Mouse (Mus musculus) bone marrow, adult 2 months (tissue): ENCODE measurements around the gene Hdhd3. TPM values are rescaled to one million over a fixed set of nuclear protein-coding genes. Genes with fewer than 3 reads are reported as not detected.
A peak's percentile ranks its signal among the peaks of the same experiment; 100 is the strongest.

Source experiments
- H3K27ac ChIP-seq: fragments of 200-500 bp; 2 replicates; pipeline ENCODE4 v1.5.1; 2012; ENCODE audit warnings: low read depth, mild to moderate bottlenecking, control low read depth, inconsistent platforms, low read length; ENCODE audit not compliant: control insufficient read depth, poor library complexity, insufficient read depth
- H3K4me1 ChIP-seq: fragments of 200-500 bp; 2 replicates; pipeline ENCODE4 v1.6.1; 2011; ENCODE audit warnings: low read length; ENCODE audit not compliant: control insufficient read depth, insufficient read depth
- H3K4me3 ChIP-seq: fragments of 200-500 bp; replicated peaks from 2 replicates; pipeline ENCODE3; 2011; ENCODE audit warnings: mild to moderate bottlenecking, low read depth, low read length, control low read depth; ENCODE audit not compliant: control insufficient read depth
- CTCF ChIP-seq: fragments of 200-500 bp; IDR thresholded peaks from 2 replicates; pipeline ENCODE4 v1.5.1; 2011; ENCODE audit warnings: low read length, control low read depth; ENCODE audit not compliant: control insufficient read depth, insufficient read depth
- POLR2A ChIP-seq: fragments of 200-500 bp; IDR thresholded peaks from 2 replicates; pipeline ENCODE4 v1.6.1; 2011; ENCODE audit warnings: low read depth, mild to moderate bottlenecking, control low read depth, low read length, borderline replicate concordance; ENCODE audit not compliant: control insufficient read depth
- WGBS: fragments of 180-500 bp; shearing (Covaris S2); methylation state at CpG from one replicate; pipeline ENCODE4 v1.1.7; 2018; 5-methylcytosine and 5-hydroxymethylcytosine counted together
- polyA plus RNA-seq: library from polyadenylated mRNA; stranded (reverse); fragments of >200 nt; gene quantifications from 2 replicates; pipeline ENCODE4 v1.2.4, GENCODE M21; 2011; ENCODE audit warnings: low replicate concordance; ENCODE audit not compliant: missing spikeins, insufficient read depth, insufficient read length

Gene Hdhd3
- polyA plus RNA-seq, 1 experiment: not detected

GRCm38 (mm10) chr4:62517046-62517445 lies 13.8 kb upstream of the Hdhd3 start:
- Histone ChIP-seq H3K4me3 (peak overlapping the region; percentile 18), H3K27ac (peak overlapping the region; percentile 78), H3K4me1 (peaks cover 2% of the 10 kb centered on the region)
- WGBS: 31% methylated on average over 8 of the region's 8 CpGs
- TF ChIP-seq CTCF (no peak), POLR2A (no peak)

GRCm38 (mm10) chr4:62516579-62516978 lies 13.3 kb upstream of the Hdhd3 start:
- 52% methylated on average over 1 of the region's 1 CpGs for WGBS
- peaks cover 2% of the 10 kb centered on the region for H3K4me1 ChIP-seq
- TF ChIP-seq POLR2A (peak; percentile 54; the same call in 1 of the 2 replicates), CTCF (no peak)

GRCm38 (mm10) chr4:62516079-62516478 lies 12.8 kb upstream of the Hdhd3 start:
- H3K4me1 ChIP-seq: peaks cover 2% of the 10 kb centered on the region

More at GRCm38 (mm10) chr4:62516579-62516978, 13.3 kb upstream of the Hdhd3 start:
- H3K4me3 ChIP-seq: peak overlapping the region; percentile 90
- H3K27ac ChIP-seq: peak overlapping the region; percentile 40

DNA sequence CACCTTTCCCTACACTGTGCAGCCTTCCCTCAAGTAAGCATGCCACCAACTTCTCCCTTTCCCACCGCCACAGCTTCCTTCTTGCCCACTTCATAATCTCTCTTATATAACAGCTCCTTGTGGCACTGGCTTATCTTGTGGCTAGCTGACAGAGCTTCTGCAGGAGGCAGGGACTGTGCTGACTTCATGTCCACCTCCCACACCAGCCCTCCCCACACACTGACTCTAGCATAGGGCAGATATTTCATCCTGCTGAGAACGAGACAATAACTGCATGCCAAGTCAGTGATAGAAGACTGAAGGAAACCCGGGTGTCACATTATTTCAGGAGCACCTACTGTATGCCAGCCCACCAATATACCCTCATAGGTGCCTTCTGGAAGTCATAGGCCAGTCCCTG lies 12.2 kb upstream of the Hdhd3 start:
- Histone ChIP-seq H3K4me1 (peaks cover 2% of the 10 kb centered on the region), H3K27ac (peak overlapping the region; percentile 85), H3K4me3 (peak overlapping the region; percentile 90)
- 19% methylated on average over 3 of the region's 3 CpGs for WGBS
- TF ChIP-seq POLR2A: no peak
- TF ChIP-seq CTCF: no peak

More at GRCm38 (mm10) chr4:62516079-62516478, 12.8 kb upstream of the Hdhd3 start:
- peak overlapping the region; percentile 85 for H3K27ac ChIP-seq
- WGBS: 35% methylated on average over 2 of the region's 2 CpGs
- TF ChIP-seq CTCF: no peak
- TF ChIP-seq POLR2A: peak; percentile 29; the same call in 1 of the 2 replicates
- peak overlapping the region; percentile 90 for H3K4me3 ChIP-seq

- Histone ChIP-seq H3K4me3 (peak overlapping the region; percentile 90), H3K4me1 (peaks cover 2% of the 10 kb centered on the region), H3K27ac (peak overlapping the region; percentile 85)
- WGBS: 63% methylated on average over 7 of the region's 7 CpGs
- no peak for TF ChIP-seq CTCF
- TF ChIP-seq POLR2A: no peak
These were observed 11.7 kb upstream of the Hdhd3 start for GRCm38 (mm10) chr4:62514995-62515394.

- Histone ChIP-seq H3K27ac (no peak overlapping the region), H3K4me3 (peak overlapping the region; percentile 14), H3K4me1 (peaks cover 2% of the 10 kb centered on the region)
- TF ChIP-seq POLR2A (no peak), CTCF (no peak)
- 72% methylated on average over 11 of the region's 11 CpGs for WGBS
These were observed 10.8 kb upstream of the Hdhd3 start for GRCm38 (mm10) chr4:62513998-62514506.

GRCm38 (mm10) chr4:62509946-62510345 lies 6.7 kb upstream of the Hdhd3 start:
- no peak overlapping the region for H3K27ac ChIP-seq
- no peaks in the 10 kb centered on the region for H3K4me1 ChIP-seq
- TF ChIP-seq CTCF: no peak
- TF ChIP-seq POLR2A: no peak
- 94% methylated on average over 11 of the region's 11 CpGs for WGBS
- no peak overlapping the region for H3K4me3 ChIP-seq

GRCm38 (mm10) chr4:62508839-62509238 lies 5.6 kb upstream of the Hdhd3 start:
- Histone ChIP-seq H3K27ac (no peak overlapping the region), H3K4me1 (no peaks in the 10 kb centered on the region), H3K4me3 (no peak overlapping the region)
- TF ChIP-seq POLR2A: no peak
- no peak for TF ChIP-seq CTCF
- 95% methylated on average over 5 of the region's 5 CpGs for WGBS

- no peak overlapping the region for H3K27ac ChIP-seq
- no peak for TF ChIP-seq POLR2A
- peak; percentile 42; the same call in 1 of the 2 replicates for TF ChIP-seq CTCF
- WGBS: 20% methylated on average over 2 of the region's 2 CpGs
- H3K4me3 ChIP-seq: no peak overlapping the region
- no peaks in the 10 kb centered on the region for H3K4me1 ChIP-seq
These were observed 3.5 kb upstream of the Hdhd3 start for GRCm38 (mm10) chr4:62506798-62507197.
